Mouse (Mus musculus) midbrain, embryonic 10.5 days (tissue): ENCODE measurements around the gene Arhgdig. TPM values are rescaled to one million over a fixed set of nuclear protein-coding genes. Genes with fewer than 3 reads are reported as not detected.

Experiments used
- DNase-seq: peaks from one replicate; pipeline ENCODE4 v3.0.0-alpha.2; 2017; ENCODE audit warnings: low spot score
- H3K27ac ChIP-seq: fragments of 300-500 bp; sonication (generic); replicated peaks from 2 replicates; pipeline ENCODE4 v1.5.1; 2016; ENCODE audit warnings: mild to moderate bottlenecking
- H3K27me3 ChIP-seq: fragments of 300-500 bp; sonication (generic); 2 replicates; pipeline ENCODE4 v1.6.1; 2016; ENCODE audit warnings: low read depth, mild to moderate bottlenecking; ENCODE audit not compliant: poor library complexity, severe bottlenecking
- H3K36me3 ChIP-seq: fragments of 300-500 bp; sonication (generic); 2 replicates; pipeline ENCODE4 v1.6.1; 2016; ENCODE audit warnings: mild to moderate bottlenecking, moderate library complexity
- H3K4me1 ChIP-seq: fragments of 300-500 bp; sonication (generic); 2 replicates; pipeline ENCODE4 v1.6.1; 2016
- H3K4me3 ChIP-seq: fragments of 300-500 bp; sonication (generic); 2 replicates; pipeline ENCODE4 v1.5.1; 2016; ENCODE audit warnings: mild to moderate bottlenecking, moderate library complexity
- H3K9me3 ChIP-seq: fragments of 300-500 bp; sonication (generic); replicated peaks from 2 replicates; pipeline ENCODE4 v1.6.1; 2016; ENCODE audit warnings: mild to moderate bottlenecking
- WGBS: fragments of 180-500 bp; shearing (Covaris S2); methylation state at CpG from one replicate; pipeline ENCODE4 v1.1.7; 2016; 5-methylcytosine and 5-hydroxymethylcytosine counted together
- polyA plus RNA-seq: library from polyadenylated mRNA; unstranded; fragments of >200 nt; fragmentation: Nextera tagmentation; extraction: Ambion mirVana; gene quantifications from 2 replicates; pipeline ENCODE4 v1.2.1, GENCODE M21; 2016

Arhgdig gene
- 5.5 and 5.8 TPM in 2 replicates for polyA plus RNA-seq

GRCm38 (mm10) chr17:26207686-26208085, at the start of gene Arhgdig:
Gene Arhgdig, minus strand, starts transcription at chr17:26207786.
- H3K27ac ChIP-seq, result no peak within 1 kb of the TSS
- H3K4me3 ChIP-seq, result no peak within 1 kb of the TSS
- no peaks in the 10 kb centered on the region for H3K9me3 ChIP-seq
- peaks cover 33% of the 10 kb centered on the region for H3K27me3 ChIP-seq
- WGBS, result 89% methylated on average over 12 of the region's 12 CpGs
- H3K36me3 ChIP-seq, result no peaks in the 10 kb centered on the region
- H3K4me1 ChIP-seq, result peaks cover 23% of the 10 kb centered on the region
- no peak for DNase-seq

GRCm38 (mm10) chr17:26255313-26255712, 47.7 kb upstream of the Arhgdig start:
- Histone ChIP-seq H3K4me1 (peaks cover 17% of the 10 kb centered on the region), H3K27me3 (no peaks in the 10 kb centered on the region), H3K4me3 (no peak overlapping the region), H3K9me3 (no peaks in the 10 kb centered on the region), H3K36me3 (peaks cover 62% of the 10 kb centered on the region), H3K27ac (no peak overlapping the region)
- WGBS, result 97% methylated on average over 7 of the region's 7 CpGs
- DNase-seq, result no peak

- peaks cover 42% of the 10 kb centered on the region for H3K36me3 ChIP-seq
- no peaks in the 10 kb centered on the region for H3K27me3 ChIP-seq
- peak overlapping the region; percentile 93 for H3K27ac ChIP-seq
- H3K4me1 ChIP-seq, result peaks cover 17% of the 10 kb centered on the region
- WGBS, result under 1% methylated on average over 24 of the region's 24 CpGs
- H3K4me3 ChIP-seq, result peak overlapping the region; percentile 69
- no peak for DNase-seq
- H3K9me3 ChIP-seq, result no peaks in the 10 kb centered on the region
Measured at GRCm38 (mm10) chr17:26253399-26253798, 45.8 kb upstream of the Arhgdig start.

- H3K4me1 ChIP-seq, result peaks cover 17% of the 10 kb centered on the region
- DNase-seq, result peak; percentile 95
- H3K9me3 ChIP-seq, result no peaks in the 10 kb centered on the region
- H3K4me3 ChIP-seq, result peak within 1 kb of the TSS; percentile 69
- under 1% methylated on average over 43 of the region's 43 CpGs for WGBS
- peak within 1 kb of the TSS; percentile 93 for H3K27ac ChIP-seq
- H3K36me3 ChIP-seq, result peaks cover 35% of the 10 kb centered on the region
- H3K27me3 ChIP-seq, result no peaks in the 10 kb centered on the region
Measured at GRCm38 (mm10) chr17:26252539-26253251, 45.1 kb upstream of the Arhgdig start, which contains the start of gene Luc7l. Gene Luc7l, plus strand, starts transcription at chr17:26252896.

GRCm38 (mm10) chr17:26251886-26252538, 44.4 kb upstream of the Arhgdig start:
- no peak for DNase-seq
- WGBS, result 59% methylated on average over 4 of the region's 4 CpGs
- H3K4me3 ChIP-seq, result peak overlapping the region; percentile 69
- H3K27ac ChIP-seq, result peak overlapping the region; percentile 93
- H3K9me3 ChIP-seq, result no peaks in the 10 kb centered on the region
- no peaks in the 10 kb centered on the region for H3K27me3 ChIP-seq
- peaks cover 29% of the 10 kb centered on the region for H3K36me3 ChIP-seq
- H3K4me1 ChIP-seq, result peaks cover 17% of the 10 kb centered on the region

- peak within 1 kb of the TSS; percentile 82 for H3K27ac ChIP-seq
- no peaks in the 10 kb centered on the region for H3K9me3 ChIP-seq
- H3K27me3 ChIP-seq, result no peaks in the 10 kb centered on the region
- H3K36me3 ChIP-seq, result no peaks in the 10 kb centered on the region
- H3K4me3 ChIP-seq, result peak within 1 kb of the TSS; percentile 71
- DNase-seq, result peak; percentile 98
- WGBS, result 6% methylated on average over 33 of the region's 33 CpGs
- peaks cover 22% of the 10 kb centered on the region for H3K4me1 ChIP-seq
Measured at GRCm38 (mm10) chr17:26244101-26244841, 36.7 kb upstream of the Arhgdig start, which contains the start of gene Fam234a. Gene Fam234a, minus strand, starts transcription at chr17:26244242.

- Histone ChIP-seq H3K27ac (peak overlapping the region; percentile 82), H3K9me3 (no peaks in the 10 kb centered on the region), H3K4me1 (peaks cover 22% of the 10 kb centered on the region), H3K36me3 (no peaks in the 10 kb centered on the region), H3K27me3 (no peaks in the 10 kb centered on the region), H3K4me3 (peak overlapping the region; percentile 71)
- no peak for DNase-seq
- WGBS, result 1% methylated on average over 32 of the region's 32 CpGs
Measured at GRCm38 (mm10) chr17:26243471-26244100, 36.0 kb upstream of the Arhgdig start.

- no peak for DNase-seq
- WGBS, result 83% methylated on average over 6 of the region's 6 CpGs
- no peaks in the 10 kb centered on the region for H3K9me3 ChIP-seq
- no peaks in the 10 kb centered on the region for H3K36me3 ChIP-seq
- H3K4me1 ChIP-seq, result peaks cover 22% of the 10 kb centered on the region
- no peak overlapping the region for H3K4me3 ChIP-seq
- no peak overlapping the region for H3K27ac ChIP-seq
- no peaks in the 10 kb centered on the region for H3K27me3 ChIP-seq
Measured at GRCm38 (mm10) chr17:26240990-26241389, 33.4 kb upstream of the Arhgdig start.

- Histone ChIP-seq H3K27ac (no peak overlapping the region), H3K9me3 (no peaks in the 10 kb centered on the region), H3K4me3 (no peak overlapping the region), H3K36me3 (no peaks in the 10 kb centered on the region), H3K4me1 (peaks cover 23% of the 10 kb centered on the region), H3K27me3 (no peaks in the 10 kb centered on the region)
- no peak for DNase-seq
- WGBS, result 87% methylated on average over 6 of the region's 6 CpGs
Measured at GRCm38 (mm10) chr17:26240120-26240790, 32.7 kb upstream of the Arhgdig start.

GRCm38 (mm10) chr17:26239551-26239950, 32.0 kb upstream of the Arhgdig start:
- Histone ChIP-seq H3K4me3 (no peak overlapping the region), H3K4me1 (peaks cover 22% of the 10 kb centered on the region), H3K27ac (no peak overlapping the region), H3K36me3 (no peaks in the 10 kb centered on the region), H3K9me3 (no peaks in the 10 kb centered on the region), H3K27me3 (no peaks in the 10 kb centered on the region)
- DNase-seq, result no peak
- 72% methylated on average over 2 of the region's 2 CpGs for WGBS

GRCm38 (mm10) chr17:26237667-26238066, 30.1 kb upstream of the Arhgdig start:
- H3K27ac ChIP-seq, result no peak overlapping the region
- no peak overlapping the region for H3K4me3 ChIP-seq
- H3K4me1 ChIP-seq, result peaks cover 5% of the 10 kb centered on the region; the same call in 1 of the 2 replicates
- no peaks in the 10 kb centered on the region for H3K36me3 ChIP-seq
- no peaks in the 10 kb centered on the region for H3K27me3 ChIP-seq
- no peaks in the 10 kb centered on the region for H3K9me3 ChIP-seq
- no peak for DNase-seq
- WGBS, result 87% methylated on average over 10 of the region's 10 CpGs
